Mouse (Mus musculus) heart, embryonic 12.5 days (tissue): ENCODE results near the gene Prkca. TPM values are rescaled to one million over a fixed set of nuclear protein-coding genes. Genes with fewer than 3 reads are reported as not detected.

Experiments
- ATAC-seq: fragments of 200-750 bp; cut with Nextera tagmentation; 2 replicates; pipeline ENCODE4 v1.8.0; 2017; ENCODE audit warnings: moderate TSS enrichment, moderate library complexity; ENCODE audit not compliant: insufficient number of reproducible peaks, low FRiP score
- H3K27ac ChIP-seq: fragments of 300-500 bp; sonication (generic); 2 replicates; pipeline ENCODE4 v1.5.1; 2016; ENCODE audit warnings: mild to moderate bottlenecking, moderate library complexity; ENCODE audit not compliant: poor library complexity, severe bottlenecking
- H3K27me3 ChIP-seq: fragments of 300-500 bp; sonication (generic); replicated peaks from 2 replicates; pipeline ENCODE4 v1.6.1; 2016; ENCODE audit warnings: mild to moderate bottlenecking, moderate library complexity
- H3K36me3 ChIP-seq: fragments of 300-500 bp; sonication (generic); 2 replicates; pipeline ENCODE4 v1.6.1; 2016; ENCODE audit warnings: mild to moderate bottlenecking, moderate library complexity
- H3K4me1 ChIP-seq: fragments of 300-500 bp; sonication (generic); replicated peaks from 2 replicates; pipeline ENCODE4 v1.6.1; 2016; ENCODE audit warnings: mild to moderate bottlenecking
- H3K4me2 ChIP-seq: fragments of 300-500 bp; sonication (generic); 2 replicates; pipeline ENCODE4 v1.6.1; 2016; ENCODE audit warnings: mild to moderate bottlenecking, moderate library complexity
- H3K4me3 ChIP-seq: fragments of 300-500 bp; sonication (generic); 2 replicates; pipeline ENCODE4 v1.5.1; 2016; ENCODE audit warnings: mild to moderate bottlenecking
- H3K9ac ChIP-seq: fragments of 300-500 bp; sonication (generic); 2 replicates; pipeline ENCODE4 v1.6.1; 2016; ENCODE audit warnings: mild to moderate bottlenecking, moderate library complexity
- H3K9me3 ChIP-seq: fragments of 300-500 bp; sonication (generic); replicated peaks from 2 replicates; pipeline ENCODE4 v1.6.1; 2016; ENCODE audit warnings: mild to moderate bottlenecking, moderate library complexity
- WGBS: fragments of 180-500 bp; shearing (Covaris S2); methylation state at CpG from one replicate; pipeline ENCODE4 v1.1.7; 2016; 5-methylcytosine and 5-hydroxymethylcytosine counted together
- polyA plus RNA-seq: library from polyadenylated mRNA; unstranded; fragments of >200 nt; fragmentation: Nextera tagmentation; extraction: Ambion mirVana; gene quantifications from 2 replicates; pipeline ENCODE4 v1.2.1, GENCODE M21; 2016

Prkca gene
- polyA plus RNA-seq, 1 experiment from 2014 or later: 18.8 TPM

DNA sequence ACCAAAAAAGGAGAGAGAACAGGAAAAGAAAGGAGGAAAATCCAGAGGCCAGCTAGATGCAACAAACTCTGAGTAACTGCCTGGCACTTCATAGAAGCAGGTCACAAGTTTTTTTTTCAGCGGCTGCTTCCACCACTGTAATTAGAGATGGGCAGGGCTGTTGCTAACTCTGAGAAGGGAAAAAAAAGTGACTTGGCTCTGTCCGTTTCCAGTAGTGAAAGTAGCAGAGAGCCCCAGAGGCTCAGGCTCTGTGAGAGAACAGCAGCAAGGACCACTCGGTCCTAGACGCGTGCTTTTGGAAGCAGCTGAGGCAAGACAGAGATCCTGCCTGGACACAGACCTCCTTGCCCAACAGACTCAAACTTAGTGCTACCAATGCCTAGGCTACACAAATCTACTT lies 7.3 kb downstream of the Prkca start:
- Histone ChIP-seq H3K4me3 (no peak overlapping the region), H3K4me1 (peaks cover 42% of the 10 kb centered on the region), H3K9ac (no peak overlapping the region), H3K27me3 (no peaks in the 10 kb centered on the region), H3K9me3 (no peaks in the 10 kb centered on the region), H3K36me3 (0 out of 2 replicates have a peak, but pooled peaks cover 2% of the 10 kb centered on the region), H3K27ac (0 out of 2 replicates have a peak overlapping the region, but pooled peaks have one; percentile 27), H3K4me2 (peak overlapping the region; percentile 37)
- ATAC-seq: no peak
- WGBS: 24% methylated on average over 5 of the region's 5 CpGs

DNA sequence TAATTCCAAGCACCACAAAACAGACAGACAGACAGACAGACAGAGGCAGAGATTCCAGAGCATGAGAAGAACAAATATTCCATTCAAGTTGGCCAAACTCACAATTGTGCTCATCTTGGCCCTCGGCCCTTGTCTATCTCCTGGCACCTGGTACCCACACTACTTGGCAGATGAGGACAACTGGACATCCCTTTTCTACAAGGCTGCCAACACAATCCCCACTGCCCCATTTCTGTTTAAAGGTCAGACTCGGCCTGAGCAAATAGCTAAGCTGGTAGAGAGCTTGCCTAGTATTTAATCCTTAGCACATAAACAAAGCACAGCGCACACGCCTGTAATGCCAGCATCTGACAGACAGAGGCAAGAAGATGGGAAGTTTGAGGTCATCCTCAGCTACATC lies 8.2 kb downstream of the Prkca start:
- no peaks in the 10 kb centered on the region for H3K9me3 ChIP-seq
- H3K4me3 ChIP-seq: no peak overlapping the region
- H3K36me3 ChIP-seq: 0 out of 2 replicates have a peak, but pooled peaks cover 2% of the 10 kb centered on the region
- H3K9ac ChIP-seq: no peak overlapping the region
- H3K4me1 ChIP-seq: peaks cover 43% of the 10 kb centered on the region
- WGBS: 87% methylated on average over 4 of the region's 4 CpGs
- H3K27me3 ChIP-seq: no peaks in the 10 kb centered on the region
- H3K4me2 ChIP-seq: no peak overlapping the region
- no peak for ATAC-seq
- H3K27ac ChIP-seq: no peak overlapping the region

DNA sequence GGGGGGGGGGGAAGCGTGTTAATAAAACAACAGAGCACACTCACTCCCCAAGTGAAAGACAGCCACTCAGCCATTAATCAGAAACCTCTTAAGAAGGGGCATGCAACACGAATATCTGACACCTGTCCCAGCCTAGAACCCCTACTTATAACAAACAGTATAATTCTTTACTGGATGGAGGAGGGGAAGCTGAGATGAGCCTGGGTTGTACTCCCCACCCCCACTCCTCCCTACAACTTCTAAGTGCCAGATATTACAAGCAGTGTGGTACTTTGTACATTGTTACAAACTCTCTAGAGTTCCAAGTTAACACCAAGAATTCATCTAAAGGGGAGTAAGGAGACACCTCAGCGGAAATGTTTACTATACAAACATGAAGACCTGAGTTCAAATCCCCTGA lies 9.1 kb downstream of the Prkca start:
- peaks cover 47% of the 10 kb centered on the region for H3K4me1 ChIP-seq
- no peak overlapping the region for H3K4me2 ChIP-seq
- H3K27ac ChIP-seq: no peak overlapping the region
- no peaks in the 10 kb centered on the region for H3K9me3 ChIP-seq
- no peaks in the 10 kb centered on the region for H3K27me3 ChIP-seq
- no peak overlapping the region for H3K4me3 ChIP-seq
- WGBS: 46% methylated on average over 3 of the region's 3 CpGs
- no peak for ATAC-seq
- H3K36me3 ChIP-seq: 0 out of 2 replicates have a peak, but pooled peaks cover 2% of the 10 kb centered on the region
- peak overlapping the region; percentile 4; the same call in 1 of the 2 replicates for H3K9ac ChIP-seq

DNA sequence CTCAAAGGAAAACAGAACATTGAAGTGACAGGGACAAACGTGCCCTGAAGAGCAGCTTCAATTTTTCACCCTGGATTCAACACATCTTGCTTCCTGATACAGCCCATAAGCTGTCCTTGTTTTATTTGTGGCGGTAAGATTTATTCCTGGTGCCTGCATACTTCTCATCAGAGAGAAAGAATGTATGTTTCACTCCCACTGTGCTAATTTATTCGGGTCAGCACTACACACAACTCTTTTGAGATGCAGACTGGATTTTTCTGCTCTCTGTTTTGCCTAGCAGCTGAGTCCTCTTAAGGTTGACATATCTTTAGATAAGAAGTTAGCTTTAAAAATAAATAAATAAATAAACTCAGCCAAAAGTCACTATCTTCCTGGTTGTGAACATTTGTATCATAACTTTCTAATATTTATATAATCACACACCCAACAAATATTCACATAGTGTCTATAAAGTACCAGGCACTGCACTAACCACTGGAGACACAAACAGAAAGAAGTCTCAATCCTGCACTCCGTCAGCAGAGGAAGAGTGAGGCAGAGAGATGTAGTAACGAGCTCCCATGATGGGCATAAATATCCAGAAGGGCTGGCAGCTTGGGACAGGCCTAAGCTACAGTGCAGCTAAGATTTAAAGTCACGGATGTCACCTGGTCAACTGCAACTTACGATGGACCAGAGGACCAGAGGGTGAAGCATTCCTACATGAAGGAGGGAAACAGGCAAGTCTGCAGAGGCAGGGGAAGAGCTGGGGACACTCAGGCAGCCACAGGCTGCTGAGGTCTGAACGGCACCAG lies 9.9 kb downstream of the Prkca start:
- Histone ChIP-seq H3K9me3 (no peaks in the 10 kb centered on the region), H3K36me3 (0 out of 2 replicates have a peak, but pooled peaks cover 2% of the 10 kb centered on the region), H3K4me3 (no peak overlapping the region), H3K9ac (peak overlapping the region; percentile 4; the same call in 1 of the 2 replicates), H3K27ac (peak overlapping the region; percentile 51), H3K4me1 (peaks cover 54% of the 10 kb centered on the region), H3K4me2 (no peak overlapping the region), H3K27me3 (no peaks in the 10 kb centered on the region)
- 54% methylated on average over 8 of the region's 8 CpGs for WGBS
- ATAC-seq: no peak

DNA sequence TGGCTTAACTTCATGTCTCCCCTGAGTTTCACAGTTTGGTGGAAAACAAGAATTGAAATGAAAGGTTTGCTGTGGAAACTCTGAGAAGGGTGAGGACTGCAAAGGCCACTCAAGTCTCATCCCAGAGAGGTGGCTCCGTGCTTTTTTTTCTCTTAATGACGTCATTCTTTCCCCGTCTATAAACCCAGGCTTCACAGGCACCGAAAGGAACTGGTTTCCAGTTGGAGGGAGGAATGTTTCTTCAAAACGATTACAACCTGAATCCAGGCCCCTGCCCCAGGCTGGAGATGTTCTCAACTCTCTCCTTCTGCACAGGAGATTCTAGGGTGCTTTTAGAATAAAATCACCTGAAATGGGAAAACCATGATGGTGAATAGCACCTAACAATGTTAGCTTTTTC lies 10.7 kb downstream of the Prkca start:
- H3K27ac ChIP-seq: no peak overlapping the region
- ATAC-seq: no peak
- no peak overlapping the region for H3K4me2 ChIP-seq
- H3K4me1 ChIP-seq: peaks cover 59% of the 10 kb centered on the region
- no peaks in the 10 kb centered on the region for H3K36me3 ChIP-seq
- H3K4me3 ChIP-seq: no peak overlapping the region
- no peak overlapping the region for H3K9ac ChIP-seq
- 43% methylated on average over 5 of the region's 5 CpGs for WGBS
- no peaks in the 10 kb centered on the region for H3K9me3 ChIP-seq
- H3K27me3 ChIP-seq: no peaks in the 10 kb centered on the region

DNA sequence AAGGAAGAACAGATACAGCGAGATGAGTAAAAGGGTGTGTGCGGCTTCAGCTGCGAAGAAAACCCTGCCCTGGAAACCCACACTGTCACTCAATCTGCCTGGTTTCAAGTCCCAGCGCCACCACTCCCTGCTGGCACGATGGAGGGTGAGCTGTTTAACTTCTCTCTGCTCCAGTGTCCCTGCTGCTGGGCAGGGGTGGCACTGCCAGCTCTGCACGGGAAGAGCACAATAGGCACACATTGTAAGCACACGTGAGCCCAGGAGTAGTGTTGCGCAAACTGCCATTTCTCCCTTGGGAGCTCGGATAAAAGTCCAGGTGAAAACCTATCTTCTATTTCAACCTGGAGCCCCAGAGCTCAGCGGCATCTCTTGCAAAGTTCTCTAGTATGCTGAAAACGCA lies 12.9 kb downstream of the Prkca start:
- ATAC-seq: no peak
- H3K27ac ChIP-seq: no peak overlapping the region
- H3K4me3 ChIP-seq: no peak overlapping the region
- H3K4me2 ChIP-seq: no peak overlapping the region
- H3K27me3 ChIP-seq: no peaks in the 10 kb centered on the region
- no peak overlapping the region for H3K9ac ChIP-seq
- peaks cover 46% of the 10 kb centered on the region for H3K4me1 ChIP-seq
- 82% methylated on average over 11 of the region's 11 CpGs for WGBS
- H3K36me3 ChIP-seq: no peaks in the 10 kb centered on the region
- no peaks in the 10 kb centered on the region for H3K9me3 ChIP-seq

DNA sequence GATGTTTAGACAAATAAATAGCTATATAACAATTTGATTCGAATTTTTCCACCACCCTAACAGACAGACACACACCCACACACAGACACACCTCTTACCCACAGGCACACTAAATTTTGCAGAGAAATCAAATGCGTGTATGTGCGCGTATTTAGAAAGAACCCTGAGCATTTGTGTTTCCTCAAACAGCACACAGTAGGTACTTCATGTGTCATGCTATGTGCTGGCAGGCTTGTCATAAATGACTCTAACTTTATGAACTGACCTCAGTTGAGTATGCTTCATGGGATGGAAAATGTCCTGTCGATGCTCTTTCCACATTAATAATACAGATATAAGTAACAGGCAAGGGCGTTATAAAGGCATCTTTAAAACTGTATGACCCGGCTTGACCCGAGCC lies 17.8 kb downstream of the Prkca start:
- WGBS: 86% methylated on average over 8 of the region's 8 CpGs
- no peaks in the 10 kb centered on the region for H3K27me3 ChIP-seq

DNA sequence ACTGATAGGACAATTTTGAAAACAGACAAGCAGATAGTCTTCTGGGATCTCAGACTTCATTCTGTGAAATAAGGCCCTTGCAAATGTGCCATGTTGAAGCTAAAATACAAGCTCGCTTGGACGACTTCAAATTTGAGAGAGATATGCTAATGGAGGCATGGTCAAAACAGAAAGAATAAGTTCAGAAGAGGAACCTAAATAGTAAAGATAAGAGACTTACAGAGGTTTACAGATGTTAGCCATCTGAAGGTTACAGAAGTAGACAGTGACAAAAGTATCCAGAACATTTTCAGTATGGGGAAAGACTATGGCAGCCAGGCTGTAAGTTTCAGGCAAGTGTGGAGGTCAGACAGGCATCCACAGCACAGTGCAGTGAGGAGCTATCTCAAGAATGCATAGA lies 21.6 kb downstream of the Prkca start:
- no peak overlapping the region for H3K4me2 ChIP-seq
- H3K27me3 ChIP-seq: no peaks in the 10 kb centered on the region
- peaks cover 19% of the 10 kb centered on the region for H3K4me1 ChIP-seq
- no peaks in the 10 kb centered on the region for H3K9me3 ChIP-seq
- 75% methylated on average over 2 of the region's 2 CpGs for WGBS
- no peak overlapping the region for H3K4me3 ChIP-seq
- no peak for ATAC-seq
- H3K9ac ChIP-seq: no peak overlapping the region
- H3K27ac ChIP-seq: no peak overlapping the region
- no peaks in the 10 kb centered on the region for H3K36me3 ChIP-seq

More for the DNA sequence above, 17.8 kb downstream of the Prkca start:
- H3K4me1 ChIP-seq: peaks cover 26% of the 10 kb centered on the region
- H3K9ac ChIP-seq: no peak overlapping the region
- ATAC-seq: no peak
- no peaks in the 10 kb centered on the region for H3K9me3 ChIP-seq
- H3K4me3 ChIP-seq: no peak overlapping the region
- H3K4me2 ChIP-seq: no peak overlapping the region
- no peak overlapping the region for H3K27ac ChIP-seq
- H3K36me3 ChIP-seq: no peaks in the 10 kb centered on the region

DNA sequence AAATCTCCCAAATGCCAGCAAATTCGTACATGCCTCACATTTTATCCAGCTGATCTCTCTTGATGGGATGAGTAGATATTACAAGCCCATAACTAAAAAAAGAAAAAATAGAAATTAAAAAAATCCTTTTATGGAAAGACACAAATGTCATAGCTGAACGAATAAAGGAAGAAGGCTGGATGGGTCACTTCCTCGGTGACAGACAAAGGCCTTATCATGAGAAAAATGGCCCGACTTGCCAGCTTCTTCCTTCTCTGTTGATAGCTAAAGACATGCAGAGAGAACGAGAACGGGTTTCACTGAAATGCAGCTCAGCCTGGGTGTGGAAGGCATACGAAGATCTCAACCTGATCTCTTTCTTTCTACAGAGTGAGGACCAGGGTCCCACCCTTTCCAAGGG lies 23.2 kb downstream of the Prkca start:
- no peaks in the 10 kb centered on the region for H3K27me3 ChIP-seq
- H3K36me3 ChIP-seq: no peaks in the 10 kb centered on the region
- ATAC-seq: no peak
- H3K4me3 ChIP-seq: no peak overlapping the region
- H3K27ac ChIP-seq: no peak overlapping the region
- no peaks in the 10 kb centered on the region for H3K9me3 ChIP-seq
- H3K4me1 ChIP-seq: peaks cover 19% of the 10 kb centered on the region
- H3K4me2 ChIP-seq: no peak overlapping the region
- WGBS: 63% methylated on average over 7 of the region's 7 CpGs
- H3K9ac ChIP-seq: no peak overlapping the region

DNA sequence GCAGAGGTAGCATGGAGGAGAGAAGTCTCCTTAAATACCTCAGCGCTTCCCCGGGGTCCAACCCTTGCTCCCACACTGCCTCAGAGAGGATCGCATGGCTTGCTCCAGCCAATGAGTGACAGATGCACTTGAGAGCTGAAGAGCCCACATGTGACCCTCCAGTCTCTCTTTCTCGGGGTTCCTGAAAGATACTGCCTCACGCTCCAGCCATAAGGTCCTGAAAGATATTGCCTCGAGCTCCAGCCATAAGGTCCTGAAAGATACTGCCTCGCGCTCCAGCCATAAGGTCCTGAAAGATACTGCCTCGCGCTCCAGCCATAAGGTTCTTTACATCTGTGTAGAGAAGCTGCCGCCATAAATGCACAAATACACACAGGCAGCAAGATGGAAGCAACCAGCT lies 24.6 kb downstream of the Prkca start:
- H3K4me1 ChIP-seq: peaks cover 25% of the 10 kb centered on the region
- 65% methylated on average over 11 of the region's 11 CpGs for WGBS
- H3K27ac ChIP-seq: no peak overlapping the region
- H3K4me3 ChIP-seq: no peak overlapping the region
- peak; percentile 78 for ATAC-seq
- no peaks in the 10 kb centered on the region for H3K9me3 ChIP-seq
- no peak overlapping the region for H3K9ac ChIP-seq
- H3K27me3 ChIP-seq: no peaks in the 10 kb centered on the region
- peak overlapping the region; percentile 22; the same call in 1 of the 2 replicates for H3K4me2 ChIP-seq
- no peaks in the 10 kb centered on the region for H3K36me3 ChIP-seq

DNA sequence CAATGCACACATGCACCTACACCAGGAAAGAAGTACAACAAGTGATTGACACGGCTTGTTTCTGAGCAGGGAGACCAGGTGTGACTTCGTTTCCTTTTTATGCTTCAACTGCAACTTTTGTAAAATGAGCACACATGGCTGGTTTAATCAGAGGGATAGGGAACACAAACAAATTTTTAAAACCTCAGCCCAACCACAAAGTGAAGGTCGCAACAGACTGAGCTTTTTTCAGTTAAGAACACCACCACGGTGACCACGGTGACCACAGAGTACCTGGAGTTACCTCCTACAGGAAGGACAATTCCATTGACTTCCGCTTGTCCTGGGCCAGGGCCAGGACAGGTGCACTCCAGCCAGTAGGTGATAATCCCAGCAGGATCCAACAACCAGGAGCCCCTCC lies 25.9 kb downstream of the Prkca start:
- Histone ChIP-seq H3K4me2 (no peak overlapping the region), H3K4me1 (peaks cover 29% of the 10 kb centered on the region), H3K27me3 (no peaks in the 10 kb centered on the region), H3K27ac (no peak overlapping the region), H3K36me3 (no peaks in the 10 kb centered on the region), H3K4me3 (no peak overlapping the region), H3K9me3 (no peaks in the 10 kb centered on the region), H3K9ac (no peak overlapping the region)
- ATAC-seq: no peak
- WGBS: 80% methylated on average over 6 of the region's 6 CpGs

DNA sequence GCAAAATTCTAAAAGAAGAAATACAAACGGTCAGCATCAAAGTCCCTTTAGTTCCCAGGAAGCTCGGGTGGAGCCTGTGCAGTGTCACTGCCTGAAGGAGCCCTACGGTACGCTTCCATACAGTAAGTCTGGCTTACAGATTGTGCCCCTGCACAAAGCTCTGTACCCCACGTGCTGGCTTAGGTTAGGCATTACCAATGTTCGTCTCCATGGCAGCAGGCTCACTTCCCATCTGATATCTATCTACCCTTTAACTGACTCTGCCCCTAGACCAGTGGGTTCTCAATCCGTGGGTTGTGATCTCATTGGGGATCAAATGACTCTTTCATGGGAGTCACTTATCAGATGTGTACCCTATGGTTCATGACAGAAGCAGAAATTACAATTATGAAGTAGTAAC lies 28.0 kb downstream of the Prkca start:
- H3K4me1 ChIP-seq: peaks cover 33% of the 10 kb centered on the region
- no peaks in the 10 kb centered on the region for H3K36me3 ChIP-seq
- H3K27me3 ChIP-seq: no peaks in the 10 kb centered on the region
- 85% methylated on average over 7 of the region's 7 CpGs for WGBS
- no peak overlapping the region for H3K4me2 ChIP-seq
- no peak overlapping the region for H3K4me3 ChIP-seq
- H3K9me3 ChIP-seq: no peaks in the 10 kb centered on the region
- no peak for ATAC-seq
- H3K9ac ChIP-seq: no peak overlapping the region
- H3K27ac ChIP-seq: no peak overlapping the region
